Mouse (Mus musculus) liver, embryonic 16.5 days (tissue): ENCODE results near the gene Gm21976. TPM values are rescaled to one million over a fixed set of nuclear protein-coding genes. Genes with fewer than 3 reads are reported as not detected.

Experiments
- ATAC-seq: fragments of 200-750 bp; cut with Nextera tagmentation; 2 replicates; pipeline ENCODE4 v1.8.0; 2017; ENCODE audit warnings: low read depth, mild to moderate bottlenecking, moderate number of reproducible peaks, moderate library complexity
- H3K27ac ChIP-seq: fragments of 300-500 bp; sonication (generic); 2 replicates; pipeline ENCODE4 v1.5.1; 2014; ENCODE audit warnings: mild to moderate bottlenecking, low read length
- H3K27me3 ChIP-seq: fragments of 300-500 bp; sonication (generic); 2 replicates; pipeline ENCODE4 v1.6.1; 2014; ENCODE audit warnings: low read depth, low read length, mixed read lengths; ENCODE audit not compliant: control insufficient read depth, insufficient read depth
- H3K36me3 ChIP-seq: fragments of 300-500 bp; sonication (generic); 2 replicates; pipeline ENCODE4 v1.6.1; 2014; ENCODE audit warnings: mild to moderate bottlenecking; ENCODE audit not compliant: control insufficient read depth, insufficient read depth
- H3K4me1 ChIP-seq: fragments of 300-500 bp; sonication (generic); 2 replicates; pipeline ENCODE4 v1.6.1; 2014; ENCODE audit warnings: low read depth, low read length, mixed read lengths; ENCODE audit not compliant: control insufficient read depth
- H3K4me2 ChIP-seq: fragments of 300-500 bp; sonication (generic); 2 replicates; pipeline ENCODE4 v1.6.1; 2014; ENCODE audit warnings: low read depth, low read length, mixed read lengths
- H3K4me3 ChIP-seq: fragments of 300-500 bp; sonication (generic); 2 replicates; pipeline ENCODE4 v1.5.1; 2014; ENCODE audit warnings: low read depth, mild to moderate bottlenecking, low read length
- H3K9ac ChIP-seq: fragments of 300-500 bp; sonication (generic); 2 replicates; pipeline ENCODE4 v1.6.1; 2014; ENCODE audit warnings: low read depth, low read length
- H3K9me3 ChIP-seq: fragments of 300-500 bp; sonication (generic); replicated peaks from 2 replicates; pipeline ENCODE4 v1.6.1; 2016; ENCODE audit warnings: low read length; ENCODE audit not compliant: control insufficient read depth
- WGBS: fragments of 180-500 bp; shearing (Covaris S2); extraction: QIAGEN DNeasy Blood & Tissue Kit; methylation state at CpG from one replicate; pipeline ENCODE4 v1.1.7; 2014; ENCODE audit not compliant: insufficient replicate concordance; 5-methylcytosine and 5-hydroxymethylcytosine counted together
- polyA plus RNA-seq: library from polyadenylated mRNA; unstranded; fragments of >200 nt; fragmentation: Nextera tagmentation; extraction: Ambion mirVana; gene quantifications from 2 replicates; pipeline ENCODE4 v1.2.1, GENCODE M21; 2015

The Gm21976 gene
- not detected in 2 replicates for polyA plus RNA-seq

DNA sequence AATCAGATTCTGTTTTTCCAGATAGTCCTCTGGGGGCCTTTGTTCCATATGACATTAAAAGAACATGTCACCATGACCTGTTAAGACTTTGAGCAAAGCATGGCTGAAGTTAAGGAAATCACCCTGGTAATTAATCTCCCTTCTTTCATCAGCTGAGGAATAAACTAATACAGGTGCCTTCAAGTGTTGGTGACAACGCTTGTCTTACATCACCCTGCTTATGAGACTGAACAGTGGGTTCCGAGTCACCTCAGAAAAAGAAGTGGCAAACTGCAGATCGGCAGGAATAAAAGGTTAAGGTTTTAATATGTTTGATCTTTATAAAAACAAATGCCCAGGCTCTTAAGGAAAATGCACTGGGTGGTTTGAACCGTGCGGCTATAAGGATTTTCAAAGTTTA lies at the start of gene Gm21976:
TSS of gene Gm21976 (plus strand) at position 202 of the 400 bp plus-strand sequence.
- H3K9ac ChIP-seq = no peak within 1 kb of the TSS
- no peaks in the 10 kb centered on the region for H3K27me3 ChIP-seq
- H3K9me3 ChIP-seq = no peaks in the 10 kb centered on the region
- no peak within 1 kb of the TSS for H3K4me2 ChIP-seq
- H3K4me1 ChIP-seq = no peaks in the 10 kb centered on the region; the same call in 1 of the 2 replicates
- WGBS = 71% methylated on average over 5 of the region's 5 CpGs
- H3K27ac ChIP-seq = no peak within 1 kb of the TSS
- no peaks in the 10 kb centered on the region for H3K36me3 ChIP-seq
- no peak for ATAC-seq
- H3K4me3 ChIP-seq = no peak within 1 kb of the TSS

DNA sequence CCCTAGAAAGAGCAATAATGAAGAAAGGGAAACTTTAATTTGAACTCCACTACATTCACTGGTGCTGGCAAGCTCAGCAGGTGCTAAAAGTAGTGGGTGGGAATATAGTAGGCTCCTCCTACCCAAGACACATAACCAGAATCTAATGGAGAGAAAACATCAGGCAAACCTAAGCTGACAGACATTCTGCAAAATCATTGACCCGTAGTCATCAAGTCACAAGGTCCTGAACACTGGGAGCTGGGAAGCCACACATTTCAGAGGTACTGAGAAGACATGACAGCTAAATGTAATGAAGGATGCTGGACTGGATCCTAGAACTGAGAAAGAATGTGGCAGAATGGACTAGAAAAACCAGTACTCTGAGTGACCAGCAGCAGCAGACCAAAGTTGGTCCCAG lies 49.2 kb upstream of the Gm21976 start:
- H3K4me2 ChIP-seq = no peak overlapping the region
- no peak overlapping the region for H3K9ac ChIP-seq
- no peak for ATAC-seq
- no peaks in the 10 kb centered on the region for H3K4me1 ChIP-seq
- no peaks in the 10 kb centered on the region for H3K36me3 ChIP-seq
- H3K9me3 ChIP-seq = no peaks in the 10 kb centered on the region
- 77% methylated on average over 1 of the region's 1 CpGs for WGBS
- H3K27ac ChIP-seq = no peak overlapping the region
- no peak overlapping the region for H3K4me3 ChIP-seq
- no peaks in the 10 kb centered on the region for H3K27me3 ChIP-seq

- no peak overlapping the region for H3K9ac ChIP-seq
- no peak overlapping the region for H3K4me3 ChIP-seq
- 55% methylated on average over 6 of the region's 6 CpGs for whole genome bisulfite sequencing
- H3K4me2 ChIP-seq = no peak overlapping the region
- H3K27me3 ChIP-seq = no peaks in the 10 kb centered on the region
- no peak overlapping the region for H3K27ac ChIP-seq
- no peaks in the 10 kb centered on the region for H3K4me1 ChIP-seq
- H3K36me3 ChIP-seq = no peaks in the 10 kb centered on the region
- ATAC-seq = no peak
- no peaks in the 10 kb centered on the region for H3K9me3 ChIP-seq
These were observed 44.2 kb upstream of the Gm21976 start for GRCm38 (mm10) chr13:98235451-98235850.

- H3K36me3 ChIP-seq = no peaks in the 10 kb centered on the region
- H3K27ac ChIP-seq = no peak overlapping the region
- WGBS = 14% methylated on average over 12 of the region's 12 CpGs
- no peak overlapping the region for H3K9ac ChIP-seq
- H3K27me3 ChIP-seq = no peaks in the 10 kb centered on the region
- no peak for ATAC-seq
- H3K9me3 ChIP-seq = no peaks in the 10 kb centered on the region
- no peak overlapping the region for H3K4me2 ChIP-seq
- no peaks in the 10 kb centered on the region for H3K4me1 ChIP-seq
- no peak overlapping the region for H3K4me3 ChIP-seq
These were observed 39.6 kb upstream of the Gm21976 start for GRCm38 (mm10) chr13:98239978-98240641.

DNA sequence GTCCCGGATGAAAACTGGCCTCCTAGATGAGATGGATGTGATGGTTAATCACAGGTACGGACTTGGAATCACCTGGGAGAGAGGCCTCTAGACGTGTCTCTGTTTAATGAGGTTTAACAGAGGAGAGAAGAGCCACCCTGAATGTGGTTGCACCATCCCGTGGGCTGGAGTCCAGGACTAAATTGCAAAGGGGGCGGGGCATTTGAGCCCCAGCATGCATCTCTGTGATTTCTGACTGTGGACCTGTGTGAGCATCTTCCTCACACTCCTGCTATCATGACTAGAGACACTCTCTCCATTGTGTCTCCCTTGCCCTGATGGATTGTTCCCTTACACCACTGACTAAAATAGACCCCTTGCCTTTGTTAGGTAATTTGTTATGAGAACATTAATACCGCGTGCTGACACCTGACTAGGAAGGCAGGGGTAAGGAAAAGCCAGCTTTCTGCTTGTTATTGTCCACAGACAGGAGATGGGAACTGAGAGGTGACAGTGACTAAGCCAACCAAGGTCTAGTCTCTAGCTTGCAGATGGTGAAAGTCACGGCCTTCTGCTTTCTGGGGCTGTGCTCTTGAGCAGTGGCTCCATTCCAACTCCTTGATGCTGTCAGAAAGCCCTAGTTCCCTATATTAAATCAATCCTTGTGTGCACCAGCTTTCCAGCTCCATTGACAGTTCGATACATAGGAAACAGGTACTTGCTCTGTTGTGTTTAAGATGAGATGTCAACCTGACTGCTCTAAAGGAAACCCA lies 38.0 kb upstream of the Gm21976 start:
- 46% methylated on average over 9 of the region's 9 CpGs for WGBS
- H3K4me1 ChIP-seq = no peaks in the 10 kb centered on the region
- H3K4me3 ChIP-seq = no peak overlapping the region
- no peak overlapping the region for H3K4me2 ChIP-seq
- no peaks in the 10 kb centered on the region for H3K27me3 ChIP-seq
- H3K9me3 ChIP-seq = no peaks in the 10 kb centered on the region
- no peak overlapping the region for H3K9ac ChIP-seq
- no peak overlapping the region for H3K27ac ChIP-seq
- ATAC-seq = no peak
- no peaks in the 10 kb centered on the region for H3K36me3 ChIP-seq

DNA sequence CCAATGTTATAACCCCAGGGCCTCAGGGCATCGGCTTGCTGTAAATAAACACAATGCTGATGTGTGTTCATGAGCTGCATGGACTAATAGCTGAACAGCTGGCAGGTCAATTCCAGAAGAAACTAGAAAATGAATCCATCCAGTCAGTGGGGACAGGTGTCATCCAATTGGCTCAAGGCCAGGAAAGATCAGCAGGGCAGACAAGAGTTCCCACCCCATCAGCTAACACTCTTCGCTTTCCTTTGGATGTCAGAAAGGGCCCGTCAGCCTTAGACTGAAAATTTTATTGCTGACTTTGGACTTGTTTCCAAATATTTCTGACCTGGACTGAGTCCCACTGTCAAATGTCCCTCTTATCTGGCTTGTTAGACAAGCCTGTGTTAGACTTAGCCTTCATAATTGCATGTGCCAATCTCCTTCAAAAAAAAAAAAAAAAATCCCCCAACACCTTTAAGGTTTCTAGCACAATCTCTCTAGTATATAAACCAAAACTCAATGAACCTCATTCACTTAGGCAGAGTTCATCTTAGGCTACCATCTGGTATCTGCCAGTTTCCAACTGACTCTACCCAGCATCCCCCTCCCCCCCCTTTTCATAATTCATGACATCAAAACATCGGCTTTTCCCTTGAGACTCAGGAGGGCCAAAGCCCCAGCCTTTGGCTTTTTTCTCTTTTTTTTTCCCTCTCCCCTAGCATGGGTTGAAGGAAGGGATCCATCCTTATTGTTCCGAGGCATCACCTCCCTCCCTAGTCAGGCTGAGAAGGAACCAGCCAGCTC lies 34.9 kb upstream of the Gm21976 start:
- Histone ChIP-seq H3K4me3 (no peak overlapping the region), H3K27ac (no peak overlapping the region), H3K4me1 (no peaks in the 10 kb centered on the region), H3K27me3 (no peaks in the 10 kb centered on the region), H3K9ac (no peak overlapping the region), H3K36me3 (peaks cover 3% of the 10 kb centered on the region), H3K9me3 (no peaks in the 10 kb centered on the region), H3K4me2 (no peak overlapping the region)
- 75% methylated on average over 4 of the region's 5 CpGs for WGBS
- no peak for ATAC-seq

DNA sequence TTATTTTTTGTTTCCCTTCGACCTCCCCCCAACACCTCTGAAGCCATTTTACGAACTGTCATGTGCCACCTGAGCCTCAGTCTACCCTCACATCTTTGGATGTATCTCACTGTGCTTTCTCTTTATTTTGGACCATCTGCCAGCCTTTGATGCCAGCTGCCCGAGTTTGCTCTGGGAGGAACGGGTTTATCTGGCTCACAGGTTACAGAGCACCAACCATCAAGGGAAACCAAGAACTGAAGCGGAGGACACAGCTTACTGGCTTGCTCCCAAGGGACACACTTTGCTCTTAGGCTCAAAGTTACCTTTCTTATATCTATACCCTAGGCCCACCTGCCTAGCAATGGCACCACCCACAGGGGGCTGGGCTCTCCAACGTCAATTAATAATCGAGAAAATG lies 34.3 kb upstream of the Gm21976 start:
- no peak overlapping the region for H3K4me2 ChIP-seq
- H3K9ac ChIP-seq = no peak overlapping the region
- no peaks in the 10 kb centered on the region for H3K4me1 ChIP-seq
- no peaks in the 10 kb centered on the region for H3K9me3 ChIP-seq
- H3K4me3 ChIP-seq = no peak overlapping the region
- peaks cover 8% of the 10 kb centered on the region for H3K36me3 ChIP-seq
- no peak for ATAC-seq
- H3K27me3 ChIP-seq = no peaks in the 10 kb centered on the region
- 58% methylated on average over 7 of the region's 7 CpGs for WGBS
- H3K27ac ChIP-seq = no peak overlapping the region

- no peak overlapping the region for H3K4me2 ChIP-seq
- H3K9me3 ChIP-seq = no peaks in the 10 kb centered on the region
- H3K36me3 ChIP-seq = peaks cover 22% of the 10 kb centered on the region
- no peak for ATAC-seq
- 80% methylated on average over 10 of the region's 10 CpGs for WGBS
- H3K4me3 ChIP-seq = no peak overlapping the region
- H3K27ac ChIP-seq = no peak overlapping the region
- no peaks in the 10 kb centered on the region for H3K27me3 ChIP-seq
- no peaks in the 10 kb centered on the region for H3K4me1 ChIP-seq
- H3K9ac ChIP-seq = no peak overlapping the region
These were observed 30.1 kb upstream of the Gm21976 start for GRCm38 (mm10) chr13:98249594-98249993.

DNA sequence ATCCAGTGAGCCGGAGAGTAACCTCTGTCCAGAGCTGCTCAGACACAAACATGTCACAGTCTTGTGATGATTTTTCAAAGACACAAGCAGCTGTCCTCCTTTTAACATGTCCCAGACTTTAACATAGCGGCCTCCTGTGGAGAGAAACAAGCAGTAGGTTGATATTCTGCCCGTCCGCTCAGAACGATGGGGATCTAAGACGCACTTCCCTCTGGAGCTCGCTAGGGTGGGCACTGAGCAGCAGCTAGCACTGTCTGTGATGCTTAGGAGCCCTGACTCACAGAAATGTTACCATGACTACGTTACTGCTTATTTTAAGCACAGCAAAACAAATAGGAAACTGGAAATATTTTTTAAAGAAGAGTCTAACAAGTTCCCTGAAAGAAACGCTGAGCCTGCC lies 24.8 kb upstream of the Gm21976 start:
- peaks cover 34% of the 10 kb centered on the region for H3K36me3 ChIP-seq
- ATAC-seq = no peak
- H3K4me2 ChIP-seq = no peak overlapping the region
- no peak overlapping the region for H3K4me3 ChIP-seq
- H3K9ac ChIP-seq = no peak overlapping the region
- H3K27me3 ChIP-seq = no peaks in the 10 kb centered on the region
- WGBS = 73% methylated on average over 9 of the region's 9 CpGs
- no peaks in the 10 kb centered on the region for H3K9me3 ChIP-seq
- no peaks in the 10 kb centered on the region for H3K4me1 ChIP-seq
- no peak overlapping the region for H3K27ac ChIP-seq
